Mouse (Mus musculus): ENCODE data around the gene Zfp710.
A peak's percentile ranks its signal among the peaks of the same experiment; 100 is the strongest.

Zfp710 gene

DNA sequence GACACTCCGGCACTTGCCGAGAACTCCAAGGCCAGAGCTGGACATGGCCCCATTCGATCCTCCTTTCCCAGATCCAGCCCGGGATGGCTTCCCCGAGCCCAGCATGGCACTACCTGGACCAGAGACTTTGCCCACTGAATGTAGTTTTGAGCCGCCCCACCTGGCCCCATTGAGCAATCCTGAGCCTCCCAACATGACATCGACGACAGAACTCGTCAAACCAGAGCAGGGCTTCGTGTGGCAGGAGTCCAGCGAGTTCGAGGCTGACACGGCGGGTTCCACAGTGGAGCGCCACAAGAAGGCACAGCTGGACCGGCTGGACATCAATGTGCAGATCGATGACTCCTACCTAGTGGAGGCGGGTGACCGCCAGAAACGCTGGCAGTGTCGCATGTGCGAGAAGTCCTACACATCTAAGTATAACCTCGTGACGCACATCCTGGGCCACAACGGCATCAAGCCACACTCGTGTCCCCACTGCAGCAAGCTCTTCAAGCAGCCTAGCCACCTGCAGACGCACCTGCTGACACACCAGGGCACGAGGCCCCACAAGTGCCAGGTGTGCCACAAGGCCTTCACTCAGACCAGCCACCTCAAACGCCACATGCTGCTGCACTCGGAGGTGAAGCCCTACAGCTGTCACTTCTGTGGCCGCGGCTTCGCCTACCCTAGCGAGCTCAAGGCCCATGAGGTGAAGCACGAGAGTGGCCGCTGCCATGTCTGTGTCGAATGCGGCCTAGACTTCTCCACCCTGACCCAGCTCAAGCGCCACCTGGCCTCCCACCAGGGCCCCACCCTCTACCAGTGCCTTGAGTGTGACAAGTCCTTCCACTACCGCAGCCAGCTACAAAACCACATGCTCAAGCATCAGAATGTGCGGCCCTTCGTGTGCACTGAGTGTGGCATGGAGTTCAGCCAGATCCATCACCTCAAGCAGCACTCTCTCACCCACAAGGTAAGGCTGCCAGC lies 57.3 kb downstream of the Zfp710 start:
- no peak for DNase-seq

DNA sequence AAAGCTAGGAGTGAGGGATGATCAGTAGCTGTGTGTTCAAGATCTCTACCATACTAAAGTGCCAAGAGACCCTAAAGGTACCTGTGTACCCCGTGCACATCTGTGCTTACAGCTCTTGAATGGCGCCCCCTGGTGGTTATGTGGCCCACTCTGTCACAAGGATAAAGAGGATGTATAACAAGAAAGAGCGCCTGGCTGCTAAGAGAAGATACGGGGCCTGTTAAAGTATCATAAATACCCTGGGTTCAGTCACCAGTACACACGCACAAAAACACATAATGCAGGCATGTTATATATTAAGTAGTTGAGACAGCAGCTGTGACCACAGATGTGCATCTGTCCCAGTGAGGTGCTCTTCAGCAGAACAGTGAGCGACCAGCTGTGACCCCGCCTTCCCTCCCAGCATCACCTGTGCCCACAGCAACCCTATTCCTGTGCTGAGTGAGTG lies 59.9 kb downstream of the Zfp710 start:
- peak; percentile 74 for DNase-seq

DNA sequence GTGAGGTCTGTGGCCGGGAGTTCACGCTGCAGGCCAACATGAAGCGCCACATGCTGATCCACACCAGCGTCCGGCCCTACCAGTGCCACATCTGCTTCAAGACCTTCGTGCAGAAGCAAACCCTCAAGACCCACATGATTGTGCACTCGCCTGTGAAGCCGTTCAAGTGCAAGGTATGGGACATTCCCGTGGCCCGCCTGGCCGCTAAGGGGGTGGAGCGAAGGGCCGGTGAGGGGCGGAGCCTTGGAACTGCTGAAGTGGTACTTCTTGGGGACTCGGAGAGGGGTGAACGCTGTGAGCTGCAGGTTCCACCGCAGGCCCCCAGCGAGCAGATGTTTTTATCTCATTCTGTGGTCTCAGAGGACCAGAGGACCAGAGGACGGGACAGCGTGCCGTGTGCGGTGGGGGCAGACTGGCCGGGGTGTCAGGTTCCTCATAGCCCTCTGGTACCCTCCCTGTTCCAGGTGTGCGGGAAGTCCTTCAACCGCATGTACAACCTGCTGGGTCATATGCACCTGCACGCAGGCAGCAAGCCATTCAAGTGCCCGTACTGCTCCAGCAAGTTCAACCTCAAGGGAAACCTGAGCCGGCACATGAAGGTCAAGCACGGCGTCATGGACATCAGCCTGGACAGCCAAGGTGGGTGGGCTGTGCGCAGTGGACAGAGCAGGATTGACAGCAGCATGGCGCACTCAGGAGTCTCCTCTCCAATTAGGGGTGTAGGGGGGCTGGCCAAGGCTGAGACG lies 61.5 kb downstream of the Zfp710 start:
- peak; percentile 80 for DNase-seq

DNA sequence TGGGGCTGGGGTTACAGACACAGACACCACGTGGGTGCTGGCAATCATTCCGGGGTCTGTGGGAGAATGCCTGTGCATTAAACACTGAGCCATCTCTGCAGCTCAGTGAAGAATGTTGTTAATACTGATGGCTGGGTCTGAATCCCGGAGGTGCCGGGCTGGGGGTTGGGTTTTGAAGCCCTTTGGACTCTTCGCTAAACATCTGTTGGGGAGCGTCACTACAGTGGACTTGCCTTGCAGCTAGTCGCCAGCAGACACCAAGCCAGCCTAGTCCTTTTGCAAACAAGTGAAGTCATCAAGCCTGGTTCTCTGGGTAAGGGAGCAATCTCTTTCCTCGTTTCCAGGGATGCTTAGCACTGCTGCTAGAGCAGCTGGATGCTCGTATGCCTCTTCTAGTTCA lies 63.6 kb downstream of the Zfp710 start:
- peak; percentile 68 for DNase-seq

DNA sequence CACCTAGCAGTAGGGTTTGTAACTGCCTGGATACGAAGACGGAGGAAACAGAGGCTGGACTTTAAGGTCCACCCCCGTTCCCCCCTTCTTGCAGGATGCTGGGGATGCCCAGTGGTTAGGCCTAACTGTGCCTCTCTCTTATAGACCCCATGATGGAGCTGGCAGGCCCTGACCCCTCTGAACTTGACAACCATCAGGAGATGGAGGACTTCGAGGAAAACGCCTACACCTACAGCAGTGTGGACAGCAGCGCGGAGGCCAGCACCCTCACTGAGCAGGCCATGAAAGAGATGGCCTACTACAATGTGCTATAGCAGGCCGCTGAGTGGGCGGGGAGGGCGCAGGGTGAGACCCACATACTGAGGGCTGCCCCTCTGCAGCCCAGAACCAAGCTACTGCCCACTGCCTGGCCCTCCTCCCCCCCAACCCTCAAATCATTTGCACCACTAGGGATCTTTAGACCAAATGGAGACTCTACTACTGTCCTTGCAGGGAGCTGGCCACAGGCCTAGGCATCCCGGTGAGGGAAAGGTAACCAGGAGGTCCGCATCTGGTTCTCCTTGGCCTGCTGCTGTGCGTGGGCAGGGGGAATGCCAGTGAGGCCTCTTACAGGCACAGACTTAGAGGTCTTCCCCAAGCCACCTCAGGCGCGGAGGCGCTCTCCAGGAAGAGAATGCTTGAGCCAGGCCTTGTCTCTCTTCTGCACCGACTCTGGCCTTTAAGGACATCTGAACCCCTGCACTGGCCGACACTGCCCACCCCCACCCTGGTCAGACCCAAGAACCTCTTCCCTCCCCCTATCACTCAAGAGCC lies 65.8 kb downstream of the Zfp710 start:
- no peak for DNase-seq

DNA sequence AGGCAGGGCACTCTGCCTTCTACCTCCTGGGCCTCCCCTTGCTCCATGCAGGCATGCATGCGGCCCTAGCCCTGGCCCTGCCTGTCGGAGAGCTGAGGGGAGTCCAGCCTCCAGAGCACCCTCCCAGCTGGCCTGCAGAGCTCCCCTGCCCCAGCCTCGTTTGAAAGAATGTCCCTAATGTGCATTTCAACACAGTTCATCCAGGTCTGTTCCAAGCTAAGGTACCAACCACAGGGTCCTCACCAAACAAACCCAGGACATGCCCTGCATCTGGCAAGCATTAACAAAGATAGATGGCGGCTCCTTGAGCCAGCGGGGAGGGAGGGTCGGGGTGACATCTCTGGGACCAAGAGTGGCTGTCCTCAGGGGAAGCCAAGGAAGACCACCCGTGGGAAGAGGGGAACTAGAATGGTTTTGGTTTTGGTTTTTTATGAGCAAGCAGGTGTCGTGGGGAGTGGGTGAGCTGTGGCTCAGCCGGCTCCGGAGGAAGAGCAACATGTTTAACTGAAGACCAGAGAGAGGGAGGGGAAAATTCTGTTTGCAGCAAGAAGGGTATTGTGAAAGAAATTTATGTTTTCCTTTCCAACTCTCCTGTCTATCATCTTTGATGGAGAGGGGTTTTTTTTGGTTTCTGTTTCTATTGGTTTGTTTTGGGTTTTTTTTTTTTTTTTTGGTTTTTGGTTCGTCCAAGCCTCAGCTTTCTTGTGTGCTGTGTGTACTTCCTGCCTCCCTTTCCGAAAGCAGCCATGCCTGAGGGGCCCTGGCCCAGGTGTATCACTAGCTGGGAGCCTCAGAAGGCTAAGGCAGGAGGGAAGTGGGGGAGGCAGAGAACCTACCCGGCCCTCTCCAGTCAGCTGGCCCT lies 66.6 kb downstream of the Zfp710 start:
- DNase-seq, result no peak

DNA sequence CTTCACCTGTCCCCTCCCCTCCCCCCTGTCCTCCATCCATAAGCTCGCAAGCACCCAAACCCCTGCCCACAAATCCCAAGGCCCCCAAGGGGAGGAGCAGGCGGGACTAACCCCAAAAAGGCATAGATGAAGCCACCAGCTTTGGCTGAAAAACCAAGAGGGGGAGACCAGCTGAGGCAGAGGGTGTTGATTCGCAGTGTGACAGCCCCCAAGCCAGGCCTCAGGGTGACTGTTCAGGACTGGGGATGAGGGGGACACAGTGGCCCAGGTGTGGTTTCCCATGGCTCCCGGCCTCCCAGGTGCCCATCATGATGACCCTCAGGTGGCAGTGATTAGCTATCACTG lies 67.2 kb downstream of the Zfp710 start:
- no peak for DNase-seq

DNA sequence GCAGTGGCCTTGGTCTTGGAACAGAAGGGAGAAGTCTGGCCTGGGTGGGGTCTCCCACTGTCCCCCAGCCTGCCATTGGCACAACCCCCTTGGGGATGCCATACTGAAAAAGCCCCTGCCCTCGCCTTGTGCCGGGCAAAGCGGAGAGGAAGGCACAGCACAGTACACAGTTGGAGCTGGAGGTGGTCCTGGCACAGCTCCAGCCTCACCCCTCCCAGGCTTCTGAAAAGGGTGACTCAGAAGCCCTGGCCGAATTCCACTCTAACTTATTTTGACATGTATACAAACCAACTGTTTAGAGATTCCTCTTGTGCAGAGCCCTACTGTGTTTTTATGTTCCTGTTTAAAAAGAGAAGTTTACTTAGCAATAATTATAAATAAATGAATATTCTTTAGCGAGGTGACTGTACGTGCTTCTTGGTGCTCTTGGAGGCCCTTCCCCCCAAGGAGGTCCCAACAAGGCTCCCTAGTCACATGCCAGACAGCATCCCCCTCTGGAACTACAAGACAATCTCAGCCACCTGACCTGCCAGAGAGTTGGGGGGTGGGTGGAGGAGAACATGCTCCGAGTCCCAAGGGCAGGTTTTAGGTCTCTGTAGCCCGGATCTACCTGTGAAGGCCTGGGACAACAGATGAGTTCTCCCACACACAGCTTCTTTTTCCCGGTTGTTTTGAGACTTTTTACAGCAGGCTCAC lies 67.9 kb downstream of the Zfp710 start:
- DNase-seq, result peak; percentile 92

DNA sequence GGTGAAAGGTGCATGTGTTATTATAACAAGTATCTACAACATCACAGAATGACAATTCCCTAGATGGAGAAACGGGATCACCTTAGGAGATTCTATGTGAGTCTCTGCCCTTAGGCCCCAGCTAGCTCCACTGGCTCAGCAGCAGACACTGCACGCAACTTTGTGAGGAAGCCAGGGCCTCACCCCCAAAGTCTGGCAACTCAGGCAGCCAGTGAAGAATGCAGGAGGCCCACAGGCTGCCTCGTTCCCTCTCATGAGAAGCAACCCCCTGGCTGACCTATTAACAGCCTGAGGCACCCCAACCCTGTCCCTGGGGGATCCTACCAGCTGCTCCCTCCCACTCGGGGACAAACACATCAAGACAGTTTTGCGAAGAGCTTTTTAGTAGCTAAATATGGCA lies 69.9 kb downstream of the Zfp710 start:
- DNase-seq, result no peak

DNA sequence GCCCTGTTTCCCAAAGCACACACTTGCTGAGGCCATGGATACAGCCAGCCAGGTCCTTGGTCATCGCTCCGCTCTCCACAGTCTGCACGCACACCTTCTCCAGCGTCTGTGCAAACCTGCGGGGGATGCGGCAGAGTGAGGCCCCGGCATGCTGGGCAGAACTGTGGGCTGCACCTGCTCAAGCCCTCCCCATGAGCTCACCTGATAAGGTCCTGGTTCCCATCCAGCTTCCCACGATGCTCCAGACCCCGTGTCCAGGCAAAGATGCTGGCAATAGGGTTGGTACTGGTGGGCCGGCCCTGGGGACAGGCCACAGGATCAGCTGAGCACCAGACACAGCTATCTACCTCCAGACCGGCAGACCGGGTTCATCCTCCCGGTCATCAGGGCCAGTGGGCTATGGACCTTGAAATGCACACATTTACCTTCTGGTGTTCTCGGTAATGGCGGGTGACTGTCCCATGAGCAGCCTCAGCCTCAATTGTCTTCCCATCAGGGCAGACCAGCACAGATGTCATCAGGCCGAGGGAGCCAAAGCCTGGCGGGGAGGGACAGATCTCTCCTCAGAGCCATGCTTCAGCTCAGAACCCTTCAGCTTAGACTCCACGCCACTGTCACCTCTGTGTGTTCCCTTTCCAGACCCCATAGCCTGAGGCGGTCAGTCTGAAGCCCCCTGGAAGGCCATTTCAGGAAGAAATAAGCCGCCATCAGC lies 71.1 kb downstream of the Zfp710 start:
- no peak for DNase-seq

DNA sequence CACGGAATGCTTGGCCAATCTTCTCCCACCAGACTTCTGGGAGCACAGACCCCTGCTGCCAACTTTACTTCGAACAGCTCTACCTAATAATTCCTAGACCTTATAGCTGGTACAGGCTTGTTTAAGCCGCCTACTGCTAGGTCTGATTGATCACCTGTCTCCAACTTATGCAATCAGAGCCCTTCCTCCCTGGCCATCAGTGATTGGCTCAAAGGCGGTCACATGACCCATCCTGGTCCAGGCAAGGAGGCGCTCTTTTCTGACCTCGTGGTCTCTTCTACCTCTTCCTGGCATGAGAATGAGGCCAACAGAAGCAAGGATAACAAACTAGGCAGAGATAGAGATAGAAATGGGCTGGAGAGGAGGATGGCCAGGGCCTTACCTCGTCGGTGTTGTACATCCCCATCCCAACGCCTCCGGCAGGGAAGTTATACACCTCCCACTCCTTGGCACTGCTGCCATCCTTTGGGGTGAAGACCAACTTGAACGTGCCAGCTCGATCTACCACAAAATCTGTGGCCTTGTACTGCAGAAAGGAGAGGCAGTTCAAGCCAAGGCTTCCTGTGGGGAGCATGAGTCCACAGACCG lies 73.9 kb downstream of the Zfp710 start:
- DNase-seq, result no peak

DNA sequence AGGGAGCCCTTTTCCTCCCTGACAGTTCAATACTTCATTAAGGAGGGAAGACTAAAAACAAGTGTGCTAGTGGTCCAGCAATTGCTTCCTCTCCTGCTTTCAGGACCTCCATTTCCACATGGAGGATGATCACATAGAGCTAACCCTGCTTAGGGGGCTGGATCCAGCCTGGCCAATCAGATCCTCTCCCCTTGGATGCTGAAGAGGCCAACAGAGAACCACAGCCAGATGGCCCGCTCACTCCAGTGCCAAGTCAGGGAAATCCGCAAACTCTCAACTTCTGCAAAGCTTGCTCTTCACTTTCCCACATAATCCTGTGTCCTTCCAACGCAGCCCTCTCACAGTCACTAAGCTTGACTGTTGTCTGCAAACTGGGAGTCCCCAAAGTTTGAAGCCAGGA lies 78.7 kb downstream of the Zfp710 start:
- DNase-seq, result no peak

DNA sequence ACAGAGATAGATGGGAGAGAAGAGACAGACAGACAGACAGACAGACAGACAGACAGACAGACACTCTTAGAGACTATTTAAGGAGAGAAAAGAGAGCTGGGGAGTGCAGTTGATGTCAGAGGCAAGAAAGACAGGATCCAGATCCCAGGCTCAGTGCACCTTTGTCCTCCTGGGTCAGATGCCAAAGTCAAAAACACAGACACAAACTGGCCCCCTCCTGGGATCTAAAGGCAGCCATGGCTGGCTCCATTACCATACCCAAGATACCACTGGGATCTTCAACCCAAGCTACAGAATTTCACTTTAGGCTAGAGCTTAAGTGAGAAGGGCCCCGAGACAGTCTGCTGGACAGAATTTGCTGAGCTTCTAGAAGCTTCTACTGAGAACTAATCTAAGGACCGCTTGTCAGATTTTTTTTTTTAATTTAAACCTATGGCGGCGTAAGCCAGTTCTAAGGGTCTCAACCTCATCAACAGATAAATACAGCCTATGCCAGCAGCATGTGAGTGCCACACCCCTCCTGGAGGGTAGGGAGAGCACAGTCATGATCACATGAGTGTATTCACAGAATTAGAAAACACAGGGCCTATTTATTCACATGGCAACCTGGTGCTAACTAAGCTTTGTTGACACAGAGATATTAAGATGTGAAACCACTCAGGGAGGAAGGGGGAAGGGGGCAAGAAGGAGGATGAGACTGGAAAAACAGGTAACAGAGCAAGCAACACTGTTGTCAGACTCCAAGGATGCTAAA lies 81.2 kb downstream of the Zfp710 start:
- no peak for DNase-seq

DNA sequence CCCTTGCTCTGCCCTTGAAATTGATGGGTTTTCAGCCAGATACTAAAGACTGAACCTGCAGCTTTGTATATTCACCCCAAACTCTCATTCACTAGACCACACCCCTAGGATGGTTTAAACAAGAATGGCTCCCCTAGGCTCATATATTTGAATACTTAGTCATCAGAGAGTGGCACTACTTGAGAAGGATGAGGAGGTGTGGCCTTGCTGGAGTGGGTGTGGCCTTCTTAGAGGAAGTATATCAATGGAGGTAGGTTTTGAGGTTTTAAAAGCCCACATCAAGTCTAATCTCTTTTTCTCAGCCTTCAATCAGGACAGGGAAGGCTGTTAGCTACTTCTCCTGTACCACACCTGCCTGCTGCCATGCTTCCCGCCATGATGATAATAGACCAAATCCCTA lies 81.8 kb downstream of the Zfp710 start:
- DNase-seq, result no peak

DNA sequence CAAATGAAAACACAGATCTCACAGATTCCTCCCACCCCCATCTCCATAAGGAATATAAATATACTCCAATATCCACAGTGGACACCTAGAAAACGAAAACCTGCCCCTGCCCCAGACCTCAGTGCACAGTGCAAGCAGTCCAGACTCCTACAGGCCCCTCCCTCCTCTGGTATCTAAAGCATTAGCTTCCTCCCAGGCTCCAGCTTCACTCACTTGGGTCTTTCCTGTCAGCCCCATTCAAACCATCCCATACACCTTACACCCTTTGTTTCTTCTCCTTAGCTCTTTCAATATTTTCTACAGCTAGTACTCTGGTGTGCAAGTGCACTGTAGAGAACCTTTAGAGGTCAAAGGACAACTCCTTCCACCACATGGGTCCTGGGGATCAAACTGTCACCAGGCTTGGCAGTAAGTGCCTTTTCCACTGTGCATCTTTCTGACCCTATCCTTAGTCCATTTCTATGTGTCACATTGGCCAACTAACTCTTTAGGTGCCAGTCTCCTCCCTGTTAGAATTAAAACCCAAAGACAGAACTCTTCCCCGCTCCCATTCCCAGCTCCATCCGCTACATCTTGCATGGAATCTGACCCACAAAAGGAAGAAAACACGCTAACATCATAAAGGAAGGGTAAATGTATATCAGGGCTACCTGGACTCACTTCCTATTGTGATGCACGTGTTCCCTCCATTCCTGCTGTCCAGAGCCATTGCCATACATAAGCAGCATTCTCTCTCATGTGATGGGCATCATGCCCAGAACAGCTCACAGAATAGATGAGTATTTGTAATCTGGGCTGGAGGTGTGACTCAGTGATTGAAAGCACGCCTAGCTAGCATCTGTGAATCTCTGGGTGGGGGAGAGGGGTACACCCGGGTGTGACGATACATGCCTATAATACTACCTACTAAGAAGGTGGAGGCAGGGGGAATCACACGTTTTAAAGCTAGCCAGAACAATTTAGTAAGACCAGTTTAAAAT lies 86.7 kb downstream of the Zfp710 start:
- no peak for DNase-seq

DNA sequence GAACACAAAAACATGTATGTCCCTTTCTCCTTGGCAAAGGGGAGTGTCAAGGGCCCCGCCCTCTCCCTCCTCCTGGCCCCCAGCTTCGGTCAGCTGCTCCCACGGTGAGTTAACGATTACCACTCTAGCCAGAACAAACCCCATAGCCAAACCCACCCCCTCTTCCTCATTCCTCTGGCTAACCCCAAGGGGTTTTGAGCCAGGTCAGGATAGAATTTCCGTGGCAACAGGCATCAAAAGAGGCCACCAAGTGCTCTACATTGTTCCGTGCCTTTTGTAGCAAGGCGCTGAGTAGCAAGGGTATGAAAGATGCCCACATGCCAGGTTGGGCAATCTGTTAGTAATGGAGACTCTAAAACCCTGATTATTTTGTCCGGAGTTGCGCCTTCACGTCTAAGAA lies 89.4 kb downstream of the Zfp710 start:
- DNase-seq, result peak; percentile 68

DNA sequence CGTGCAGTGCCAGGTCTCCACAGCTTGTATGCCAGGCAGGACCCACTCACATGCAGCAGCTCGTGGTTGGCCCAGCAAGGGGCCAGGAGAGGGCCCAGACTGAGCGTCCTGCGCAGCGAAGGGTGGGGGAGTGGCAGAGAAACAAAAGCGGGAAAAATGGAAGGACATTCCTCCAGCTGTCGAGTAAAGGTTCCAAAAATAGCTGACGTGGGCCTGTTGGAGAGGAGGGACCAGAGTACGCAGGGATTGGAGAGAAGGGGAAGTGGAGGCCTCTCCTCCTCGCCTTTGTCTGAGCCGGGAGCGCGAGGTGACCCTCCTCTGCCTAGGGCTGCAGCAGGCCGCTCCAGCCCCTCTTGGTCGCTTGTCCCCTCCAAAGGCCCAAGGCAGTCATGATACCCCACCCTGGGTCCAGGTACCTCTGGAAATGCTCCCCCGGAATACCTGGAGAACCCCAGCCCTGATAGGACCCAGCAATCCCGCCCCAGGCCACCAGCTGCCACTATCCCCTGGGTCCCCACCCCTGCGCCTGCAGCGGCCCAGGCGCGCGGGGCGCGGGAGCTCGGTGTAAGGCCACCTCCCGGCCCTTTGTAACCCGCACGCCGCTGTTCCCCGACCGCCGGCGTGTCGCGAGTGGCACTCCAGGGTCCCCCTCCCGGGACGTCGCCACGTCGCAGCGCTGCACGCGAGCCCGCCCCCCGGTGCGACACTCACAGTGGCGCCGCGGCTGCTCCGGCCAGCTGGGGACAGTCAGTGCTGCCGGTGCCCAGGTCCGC lies 90.0 kb downstream of the Zfp710 start:
- peak; percentile 84 for DNase-seq

DNA sequence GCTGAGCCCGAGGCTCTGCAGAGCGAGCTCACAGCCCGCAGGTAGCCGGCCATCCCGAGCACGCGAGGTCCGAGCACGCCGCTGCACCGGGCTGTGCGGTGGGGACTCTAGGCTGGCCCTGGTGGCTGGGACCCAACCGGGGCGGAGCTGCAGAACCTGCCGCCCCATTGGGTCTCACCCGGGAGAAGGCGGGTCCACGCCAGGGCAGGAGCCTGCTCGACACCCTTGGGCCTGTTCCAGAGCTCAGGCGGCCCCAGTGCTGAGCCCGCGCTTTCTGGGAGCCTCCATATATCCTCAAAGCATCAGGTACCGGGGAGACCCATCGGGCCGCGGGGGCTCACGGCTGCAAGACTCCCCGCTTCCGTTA lies 90.6 kb downstream of the Zfp710 start, which contains the start of gene Idh2:
TSS of gene Idh2 (minus strand) at position 169 of the 367 bp plus-strand sequence.
- DNase-seq, result peak; percentile 96

Measured in lung, postnatal 10 days (tissue).